Mouse (Mus musculus) neutrophil, adult 5-6 weeks (primary cell): ENCODE measurements around the gene Phactr4. TPM values are rescaled to one million over a fixed set of nuclear protein-coding genes. Genes with fewer than 3 reads are reported as not detected.

Experiments
- ATAC-seq: fragments of 151-379, 151-347 bp; 2 replicates; pipeline ENCODE4 v1.8.0; 2017; ENCODE audit warnings: mild to moderate bottlenecking, moderate TSS enrichment; ENCODE audit not compliant: insufficient number of reproducible peaks, poor library complexity, low FRiP score, severe bottlenecking; ENCODE audit errors: extremely low read depth
- total RNA-seq: library from RNA; stranded (forward); fragments of 200-1000 nt; gene quantifications from 2 replicates; pipeline ENCODE4 v1.2.3, GENCODE M21; 2017

Phactr4 gene
- total RNA-seq, 1 experiment from 2014 or later = 7.8 TPM

DNA sequence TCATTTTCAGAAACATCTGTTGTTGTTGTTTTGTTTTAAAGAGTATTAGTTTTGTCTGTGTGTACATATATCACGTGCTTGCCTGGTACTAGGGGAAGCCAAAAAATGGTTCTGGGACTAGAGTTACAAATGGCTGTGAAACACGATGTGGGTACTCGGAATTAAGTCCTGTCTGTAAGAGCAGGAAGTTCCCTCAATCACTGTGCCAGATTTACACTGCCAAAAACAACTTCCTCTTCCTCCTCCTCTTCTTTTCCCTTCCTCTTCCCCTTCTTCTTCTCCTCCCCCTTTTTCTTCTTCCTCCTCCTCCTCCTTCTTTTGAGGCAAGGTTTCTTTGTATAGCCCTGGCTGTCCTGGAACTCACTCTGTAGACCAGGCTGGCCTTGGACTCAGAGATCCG, 40.0 kb downstream of the Phactr4 start:
- no peak for ATAC-seq

DNA sequence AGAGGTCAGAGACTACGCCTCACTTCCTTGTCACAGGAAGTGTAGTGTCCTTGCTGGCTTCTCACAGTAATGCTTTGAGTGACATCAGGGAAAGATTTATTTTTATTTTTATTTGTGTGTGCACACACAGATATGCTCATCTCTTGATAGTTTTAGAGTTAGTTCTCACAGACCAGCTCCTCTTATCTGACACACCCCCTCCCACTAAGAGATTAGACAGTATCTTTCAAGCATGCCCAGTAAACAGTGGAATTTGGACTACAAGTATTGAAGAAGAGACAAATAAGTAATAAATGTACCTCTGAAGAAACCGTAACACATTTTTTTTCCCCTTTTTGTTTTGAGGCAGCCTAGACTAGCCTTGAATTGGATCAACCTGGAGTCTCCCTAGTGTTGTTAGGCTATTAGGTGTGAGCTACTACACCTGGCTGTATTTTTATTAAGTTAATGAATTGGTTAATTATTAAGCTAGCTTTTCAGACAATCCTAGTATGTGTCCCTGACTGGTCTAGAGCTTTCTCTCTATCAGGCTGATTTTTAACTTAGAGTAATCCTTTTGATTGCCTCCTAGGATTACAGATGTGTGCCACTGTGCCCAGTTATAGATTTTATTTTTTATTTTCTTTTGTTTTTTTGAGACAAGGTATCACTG, 41.2 kb downstream of the Phactr4 start:
- ATAC-seq = no peak

DNA sequence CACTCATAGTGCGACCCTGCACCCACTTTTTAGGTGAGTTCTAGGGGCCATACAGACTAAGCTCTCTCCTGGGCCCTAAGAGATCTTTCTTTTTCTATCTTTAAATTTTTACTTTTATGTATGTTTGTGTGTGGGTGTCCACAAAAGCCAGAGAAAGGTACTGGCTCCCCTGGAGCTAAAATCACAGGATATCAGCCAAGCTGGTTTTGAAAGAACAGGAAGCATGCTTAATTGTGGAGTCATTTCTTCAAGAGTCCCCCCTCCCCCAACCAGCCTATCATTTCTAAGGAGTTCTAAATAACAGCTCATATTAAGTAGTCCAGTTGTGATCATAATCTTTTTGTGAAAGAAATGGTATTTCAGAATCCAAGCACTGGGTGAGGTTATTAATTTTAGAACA, 48.5 kb downstream of the Phactr4 start:
- ATAC-seq = no peak

DNA sequence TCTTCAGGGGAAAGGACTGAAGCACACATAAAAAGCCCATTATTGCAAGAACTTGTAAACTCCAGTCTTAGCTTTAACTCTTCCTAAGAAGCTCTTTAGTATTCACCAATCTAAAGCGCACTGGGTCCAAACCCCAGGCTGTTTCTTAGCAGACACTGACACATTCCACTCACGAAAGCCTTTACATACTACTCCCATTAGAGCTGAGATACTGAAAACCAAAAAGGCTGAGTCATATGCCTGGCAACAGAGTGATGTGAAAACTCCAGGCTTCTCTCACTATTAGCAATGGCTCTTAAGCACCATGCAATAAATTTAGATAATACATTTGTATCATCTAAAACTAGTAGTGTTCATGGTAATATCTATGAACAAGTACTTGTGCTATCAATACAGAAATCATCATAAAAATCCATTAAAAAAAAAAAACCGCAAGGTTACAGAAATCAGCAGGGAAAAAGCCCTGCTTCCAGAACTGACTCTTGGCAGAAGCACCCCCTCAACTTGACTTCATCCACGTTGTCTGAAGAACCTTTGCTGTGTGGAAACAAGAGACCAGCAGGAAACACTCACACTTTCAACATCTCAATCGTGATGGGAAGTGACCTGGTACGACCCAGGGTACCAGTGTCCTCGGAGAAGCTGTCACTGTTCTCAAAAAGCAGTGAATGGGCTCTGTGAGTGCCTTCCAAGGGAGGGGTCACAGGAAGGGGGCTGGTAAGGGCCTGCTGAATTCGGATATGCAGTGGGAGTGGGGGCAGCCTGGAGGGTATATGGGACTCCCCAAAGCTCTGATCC, 52.1 kb downstream of the Phactr4 start:
- no peak for ATAC-seq

DNA sequence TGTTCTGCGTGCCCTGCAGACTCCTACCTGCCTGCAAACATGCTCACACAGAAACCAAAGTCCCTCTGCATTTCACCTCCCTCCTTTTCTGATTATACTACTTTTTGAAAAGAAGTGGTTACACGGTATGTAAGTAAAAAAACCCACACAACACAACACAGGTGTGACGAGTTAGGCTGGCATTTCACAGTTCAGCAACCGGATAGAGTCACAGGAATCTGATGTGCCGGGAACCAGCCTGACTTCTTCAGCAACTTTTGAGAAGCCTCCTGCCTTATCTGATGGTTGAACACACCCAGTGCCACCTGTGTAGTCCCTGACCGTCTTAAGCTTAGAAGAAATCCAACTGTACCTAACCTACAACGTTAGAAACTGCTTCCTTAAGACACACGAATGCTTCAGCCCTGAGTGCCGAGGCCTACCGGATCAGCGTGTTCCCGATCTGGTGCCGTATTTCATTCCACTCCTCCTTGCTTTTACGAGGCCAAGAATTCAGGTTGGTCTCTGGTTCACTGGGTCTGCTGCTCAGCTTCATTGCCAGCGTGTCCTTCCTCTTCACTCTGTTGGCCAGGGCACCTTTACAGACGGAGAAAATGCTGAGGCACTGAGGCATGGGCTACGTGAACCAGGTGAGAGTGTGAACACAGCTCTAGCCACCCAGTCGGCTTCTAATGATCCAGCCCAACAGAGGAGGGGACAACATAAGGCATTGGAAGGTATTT, 54.6 kb downstream of the Phactr4 start:
- no peak for ATAC-seq

DNA sequence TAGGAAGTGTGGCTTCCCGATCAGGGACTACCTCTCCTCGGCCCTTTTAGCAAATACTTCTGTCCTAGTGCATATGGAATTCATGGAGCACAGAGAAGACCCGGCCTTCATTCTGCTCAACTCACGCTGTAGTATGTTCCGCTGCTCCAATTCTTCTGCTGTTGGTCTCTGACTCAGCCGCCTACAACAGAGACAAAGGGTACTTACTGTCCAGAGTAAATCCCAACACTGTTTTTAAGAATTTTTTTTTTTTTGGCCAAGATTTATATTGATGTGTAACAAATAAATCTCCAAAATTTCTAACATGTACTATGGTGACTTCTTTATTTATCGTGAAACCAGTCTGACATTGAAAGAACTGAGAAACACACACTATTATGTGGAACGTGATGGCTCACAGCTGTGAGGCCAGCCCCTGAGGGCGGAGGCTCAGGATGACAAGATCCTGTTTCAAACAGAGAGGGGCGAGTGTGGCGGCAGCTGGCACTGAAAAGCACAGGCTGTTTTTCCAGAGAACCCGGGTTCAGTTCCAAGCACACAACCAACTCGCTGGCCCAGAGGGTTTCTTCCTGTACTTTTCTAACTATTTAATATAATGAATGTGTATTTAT, 56.7 kb downstream of the Phactr4 start:
- no peak for ATAC-seq

DNA sequence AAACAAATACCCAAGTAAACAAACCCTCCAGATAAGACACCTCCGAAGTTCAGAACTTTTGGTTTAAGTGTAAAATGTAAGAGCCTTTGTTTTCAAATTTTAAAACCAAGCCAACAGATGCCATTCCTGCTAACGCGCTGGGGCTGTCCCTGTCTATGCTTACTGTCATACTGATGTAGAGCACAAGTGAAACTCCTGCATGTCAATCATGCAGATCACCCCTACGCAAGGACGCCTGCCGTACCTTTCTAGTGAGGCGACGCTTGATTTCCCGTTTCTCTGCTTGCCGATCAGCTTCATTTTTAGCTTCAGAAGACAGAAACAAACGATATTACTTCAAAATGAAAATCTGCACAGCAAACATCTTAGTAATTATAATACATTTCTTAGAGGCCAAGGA, 58.8 kb downstream of the Phactr4 start:
- no peak for ATAC-seq

DNA sequence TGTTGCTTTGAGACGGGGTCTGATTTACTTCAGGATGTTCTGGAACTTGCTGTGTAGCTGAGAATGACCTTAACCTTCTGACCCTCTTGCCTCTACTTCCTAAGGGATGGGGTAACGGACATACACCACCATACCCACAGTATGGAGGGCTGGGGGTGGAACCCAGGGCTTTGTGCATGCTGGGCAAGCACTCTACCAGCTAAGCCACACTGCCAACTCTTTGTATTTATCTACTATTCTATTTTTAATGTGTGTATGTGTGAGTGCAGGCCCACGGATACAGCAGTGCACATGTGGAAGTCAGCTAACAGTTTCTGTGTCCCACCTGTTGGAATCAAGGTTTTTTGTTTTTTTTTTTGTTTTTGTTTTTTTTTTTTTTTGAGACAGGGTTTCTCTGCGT, 62.8 kb downstream of the Phactr4 start:
- ATAC-seq = no peak

DNA sequence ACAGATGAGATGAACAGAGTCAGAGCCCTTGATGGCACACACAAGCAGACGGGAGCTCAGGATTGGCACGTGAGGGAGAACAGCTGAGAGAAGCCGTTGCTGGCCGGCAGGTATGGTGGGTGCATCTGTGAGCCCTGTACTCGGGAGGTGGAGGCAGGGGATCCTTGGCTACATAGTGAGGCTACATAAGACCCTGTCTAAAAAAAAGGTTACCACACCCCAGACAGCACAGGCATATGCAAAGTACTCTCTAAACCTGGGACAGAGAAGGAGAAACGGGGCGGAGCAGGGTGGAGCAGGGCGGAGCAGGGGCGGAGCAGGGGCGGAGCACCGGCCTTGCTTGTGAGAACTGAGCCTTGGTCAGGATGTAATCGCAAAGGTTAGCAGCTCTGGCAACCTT, 66.1 kb downstream of the Phactr4 start:
- no peak for ATAC-seq

DNA sequence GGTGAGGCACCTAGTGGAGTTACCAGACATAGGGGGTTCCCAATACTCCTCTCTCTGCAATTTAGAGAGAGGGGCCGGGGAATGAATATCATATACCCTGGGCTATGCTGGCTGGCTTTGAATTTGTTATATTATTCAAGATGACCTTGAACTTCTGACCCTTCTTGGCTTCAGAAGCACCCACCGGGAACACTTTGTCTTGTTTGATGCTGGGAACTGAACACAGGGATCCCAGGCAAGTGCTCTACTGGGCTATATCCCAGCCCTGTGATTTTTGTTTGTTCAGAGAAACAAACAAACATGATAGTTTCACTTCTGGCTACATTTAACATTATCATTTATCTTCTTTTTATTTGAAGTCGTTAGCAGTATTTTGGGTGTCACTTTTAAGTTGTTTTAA, 66.9 kb downstream of the Phactr4 start:
- ATAC-seq = no peak

DNA sequence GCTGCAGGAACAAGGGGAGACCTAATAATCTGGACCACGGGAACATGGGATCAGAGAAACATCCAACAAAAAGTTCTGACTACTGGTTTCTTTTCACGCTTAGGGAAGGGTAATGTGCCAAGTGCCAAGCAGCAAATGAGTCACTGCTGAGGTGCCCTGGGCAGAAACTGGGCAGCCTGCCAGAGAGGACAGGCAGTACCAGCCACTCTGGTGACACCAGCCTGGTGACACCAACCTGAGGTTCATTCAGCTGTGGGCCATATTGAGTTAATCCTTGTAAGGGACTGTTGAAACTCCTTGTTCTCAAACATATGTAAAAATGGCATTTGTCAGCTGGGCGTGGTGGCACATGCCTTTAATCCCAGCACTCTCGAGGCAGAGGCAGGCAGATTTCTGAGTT, 67.7 kb downstream of the Phactr4 start:
- ATAC-seq = no peak

DNA sequence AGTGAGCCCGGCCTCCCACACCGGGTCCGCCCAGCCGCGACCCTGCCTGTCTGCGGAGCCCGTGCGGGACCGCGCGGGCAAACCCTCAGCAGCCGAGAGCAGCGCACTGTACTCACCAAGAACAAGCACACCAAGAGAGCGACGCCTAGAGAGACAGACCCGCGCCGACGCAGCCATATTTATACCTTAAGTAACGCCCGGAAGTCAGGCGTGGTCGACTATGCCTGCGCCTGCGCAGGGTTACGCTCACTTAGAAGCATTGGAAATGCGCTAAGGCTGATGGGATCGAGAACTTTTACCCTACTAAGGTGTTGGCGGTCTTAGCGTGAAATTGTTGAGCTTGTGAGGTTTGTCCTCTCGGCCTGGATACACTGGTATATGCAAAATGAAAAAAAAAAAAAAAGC, 68.8 kb downstream of the Phactr4 start, which contains the start of gene Rcc1:
Gene Rcc1, minus strand, starts transcription at position 125 of the 405 bp plus-strand sequence.
- peak; percentile 93 for ATAC-seq

DNA sequence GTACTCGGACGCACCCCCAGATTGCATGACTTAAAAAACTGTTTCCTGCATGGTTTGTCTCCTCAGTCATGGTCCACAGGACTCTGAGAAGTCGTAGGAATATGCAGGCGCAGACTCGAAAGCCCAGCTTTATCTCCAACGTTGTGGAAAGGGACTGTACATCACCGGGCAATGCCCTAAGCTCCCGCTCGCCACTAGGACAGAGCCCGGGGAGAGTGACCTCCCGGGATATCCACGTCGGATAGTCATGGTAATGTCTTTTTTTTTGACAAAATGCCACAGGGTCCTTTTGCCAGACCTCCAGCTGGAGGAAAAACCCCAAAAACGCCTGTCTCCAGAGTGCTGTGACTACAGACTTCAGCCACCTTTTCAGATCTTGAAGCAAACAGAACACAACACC, 69.5 kb downstream of the Phactr4 start:
- no peak for ATAC-seq

DNA sequence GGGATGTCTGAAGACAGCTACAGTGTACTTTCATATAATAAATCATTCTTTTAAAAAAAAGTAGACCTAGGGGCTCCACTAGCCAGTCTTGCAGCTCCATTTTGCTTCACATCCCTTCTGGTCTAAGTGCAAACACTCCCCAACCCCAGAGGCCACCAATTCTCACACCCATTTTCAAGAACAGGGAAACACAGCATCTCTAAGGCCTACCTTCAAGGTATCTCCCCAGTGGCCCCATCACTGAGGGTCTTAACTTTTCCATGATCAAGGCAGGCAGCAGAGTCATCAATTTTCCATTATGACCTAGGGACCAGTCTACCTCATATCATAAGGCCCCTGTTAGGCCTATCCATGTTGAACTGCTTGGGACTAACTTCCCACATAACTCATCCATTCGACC, 70.9 kb downstream of the Phactr4 start:
- no peak for ATAC-seq

DNA sequence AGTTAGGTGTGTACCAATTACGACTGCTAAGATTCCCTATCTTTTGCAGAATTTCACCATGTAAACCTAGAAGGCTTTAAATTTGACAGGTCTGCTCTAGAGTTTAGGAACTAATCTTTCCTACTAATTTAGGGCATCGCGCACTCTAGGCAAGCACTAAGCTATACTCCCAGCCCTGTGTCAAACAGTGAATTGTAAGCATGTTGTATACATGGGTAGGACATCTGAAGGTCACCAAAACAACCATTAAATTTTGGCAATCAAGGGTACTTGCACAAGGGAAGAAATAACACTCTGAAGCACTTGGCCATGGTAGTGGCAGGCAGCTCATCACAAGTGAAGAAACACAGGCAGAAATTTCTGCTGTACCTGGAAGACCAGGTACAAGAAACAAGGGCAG, 71.4 kb downstream of the Phactr4 start:
- no peak for ATAC-seq

DNA sequence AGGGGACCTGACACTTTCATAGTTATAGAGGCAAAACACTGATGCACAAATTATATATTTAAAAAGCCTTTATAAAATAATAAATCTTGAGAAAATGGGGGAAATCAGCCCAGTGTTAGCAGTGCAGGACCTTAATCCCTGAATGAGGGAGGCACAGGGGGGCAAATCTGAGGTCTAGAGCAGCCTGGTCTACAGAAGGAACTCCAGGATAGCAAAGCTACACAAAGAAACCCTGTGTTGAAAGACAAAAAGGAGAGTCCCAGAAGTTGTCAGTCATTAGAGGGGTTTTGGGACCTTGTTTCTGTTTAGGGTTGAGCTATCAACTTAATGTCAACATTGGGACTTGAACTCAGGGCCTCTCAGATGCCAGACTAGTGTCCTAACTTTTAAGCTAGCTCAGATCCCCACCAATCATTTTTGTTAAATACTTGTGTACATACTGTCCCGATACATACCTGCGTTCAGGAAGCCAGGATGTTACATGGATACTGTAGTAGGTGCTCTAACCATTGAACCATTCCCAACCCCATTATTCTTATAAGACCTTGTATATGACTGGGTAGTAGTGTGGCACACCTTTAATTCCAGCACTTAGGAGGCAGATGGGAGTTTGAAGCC, 72.1 kb downstream of the Phactr4 start:
- ATAC-seq = no peak

DNA sequence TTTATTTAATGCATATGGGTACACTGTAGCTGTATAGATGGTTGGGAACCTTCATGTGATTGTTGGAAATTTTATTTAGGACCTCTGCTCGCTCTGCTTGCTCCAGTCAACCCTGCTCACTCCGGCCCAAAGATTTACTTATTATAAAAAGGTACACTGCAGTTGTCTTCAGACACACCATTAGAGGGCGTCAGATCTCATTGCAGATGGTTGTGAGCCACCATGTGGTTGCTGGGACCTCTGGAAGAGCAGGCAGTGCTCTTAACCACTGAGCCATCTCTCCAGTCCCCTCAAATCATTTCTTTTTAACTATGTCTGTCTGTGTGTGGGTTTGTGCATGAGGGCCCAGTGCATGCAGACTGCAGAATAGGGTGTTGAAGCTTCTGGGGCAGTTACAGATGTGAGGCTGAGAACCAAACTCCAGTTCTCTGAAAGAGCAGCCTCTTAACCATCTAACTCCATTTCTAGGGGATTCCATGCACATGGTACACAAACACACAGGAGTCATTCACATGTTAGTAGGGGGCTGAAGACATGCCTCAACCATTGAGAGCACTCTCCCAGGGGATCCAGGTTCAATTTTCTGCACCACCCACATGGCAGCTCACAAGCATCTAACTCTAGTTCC, 72.7 kb downstream of the Phactr4 start:
- ATAC-seq = no peak

DNA sequence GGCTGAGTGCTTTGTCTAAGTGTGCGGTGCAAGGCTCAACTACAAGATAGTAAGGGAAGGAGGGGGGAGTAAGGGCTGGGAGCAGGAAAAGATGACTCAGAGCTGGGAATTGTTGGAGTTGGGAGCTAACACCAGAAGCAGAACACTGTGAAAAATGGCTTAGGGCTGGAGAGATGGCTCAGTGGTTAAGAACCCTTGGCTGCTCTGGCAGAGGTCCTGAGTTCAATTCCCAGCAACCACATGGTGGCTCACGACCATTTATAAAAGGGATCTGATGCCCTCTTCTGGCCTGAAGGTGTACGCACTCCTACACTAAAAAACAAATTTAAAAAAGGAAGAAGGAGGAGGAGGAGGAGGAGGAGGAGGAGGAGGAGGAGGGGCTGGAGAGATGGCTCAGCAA, 75.6 kb downstream of the Phactr4 start:
- no peak for ATAC-seq

DNA sequence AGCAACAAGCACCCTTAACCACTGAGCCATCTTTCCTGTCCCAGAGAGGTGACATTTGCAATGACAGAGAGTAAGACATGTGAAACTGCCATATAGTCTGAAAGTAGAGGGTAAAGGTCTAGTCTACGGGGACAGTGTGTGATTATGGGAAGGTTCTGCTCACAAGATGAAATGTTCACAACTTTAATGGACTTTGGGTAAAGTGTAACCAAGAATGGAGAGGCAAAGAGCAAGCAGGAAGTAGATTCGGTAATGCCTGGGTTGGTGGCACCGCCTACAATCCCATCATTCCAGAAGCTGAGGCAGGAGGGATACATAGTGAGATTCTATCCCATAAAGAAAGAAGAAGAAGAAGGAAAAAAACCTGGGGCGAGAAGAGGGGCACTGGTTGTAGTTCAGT, 76.0 kb downstream of the Phactr4 start:
- no peak for ATAC-seq
